Mouse (Mus musculus) lung, postnatal 0 days (tissue): ENCODE results near the gene Mzt1.
"Not testable (repeated sequence)": the region's sequence is repeated elsewhere in the genome, so short reads cannot be mapped to it uniquely, and the experiment has no call there.

Source experiments
- CTCF ChIP-seq: IDR thresholded peaks from 2 replicates; pipeline ENCODE4 v1.5.1; 2016; ENCODE audit warnings: antibody characterized with exemption, mild to moderate bottlenecking
- EP300 ChIP-seq: IDR thresholded peaks from 2 replicates; pipeline ENCODE4 v1.6.1; 2016; ENCODE audit warnings: antibody characterized with exemption, mild to moderate bottlenecking, control low read depth

DNA sequence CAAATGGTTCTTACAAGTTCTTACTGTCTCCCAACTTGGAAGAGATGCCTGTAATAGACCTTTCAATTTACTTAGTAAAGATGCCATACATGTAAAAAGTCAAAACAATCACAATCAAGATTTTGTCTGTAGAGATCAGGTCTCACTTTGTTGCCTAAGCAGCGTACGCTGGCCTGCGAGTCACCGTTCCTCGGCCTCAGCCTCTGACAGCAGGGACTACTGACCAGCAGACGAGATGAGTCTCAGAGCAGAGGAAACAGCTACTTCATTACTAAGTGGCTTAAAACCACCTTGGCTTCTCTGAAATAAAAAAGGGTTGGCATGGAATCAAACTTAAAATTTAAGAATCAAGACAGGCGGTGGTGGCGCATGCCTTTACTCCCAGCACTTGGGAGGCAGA is 11.1 kb downstream of the Mzt1 start:
- TF ChIP-seq CTCF, EP300: not testable (repeated sequence)
